Mouse (Mus musculus) layer of hippocampus, postnatal 36 days (tissue): ENCODE data around the gene Zfp771. TPM values are rescaled to one million over a fixed set of nuclear protein-coding genes. Genes with fewer than 3 reads are reported as not detected.

Experiments used
- DNase-seq, 2 experiments: peaks; one replicate each; pipeline ENCODE4 v3.0.0; 2022
- total RNA-seq, 2 experiments: library from RNA; stranded (reverse); gene quantifications; 2 replicates each; pipeline ENCODE4 v1.2.3; 2021

The Zfp771 gene
- total RNA-seq, 2 experiments from 2014 or later: 69.3 to 74.9 TPM

GRCm38 (mm10) chr7:127253821-127254769 is 10.0 kb downstream of the Zfp771 start:
- DNase-seq: peak; percentile 95

- no peak for DNase-seq
Measured at GRCm38 (mm10) chr7:127255008-127255407, 10.9 kb downstream of the Zfp771 start.

GRCm38 (mm10) chr7:127255965-127256364 is 11.9 kb downstream of the Zfp771 start:
- no peak for DNase-seq

GRCm38 (mm10) chr7:127256518-127256917 is 12.4 kb downstream of the Zfp771 start:
- DNase-seq: no peak

GRCm38 (mm10) chr7:127259186-127259905 is 15.3 kb downstream of the Zfp771 start:
- no peak for DNase-seq

- peak; percentile 96 to 97 for DNase-seq
Measured at GRCm38 (mm10) chr7:127260309-127261111, 16.4 kb downstream of the Zfp771 start, which contains the start of gene Dctpp1. Dctpp1 (minus strand) TSS chr7:127260709.

- no peak for DNase-seq
Measured at GRCm38 (mm10) chr7:127262218-127262961, 18.3 kb downstream of the Zfp771 start.

- DNase-seq: no peak
Measured at GRCm38 (mm10) chr7:127263526-127263925, 19.5 kb downstream of the Zfp771 start.

GRCm38 (mm10) chr7:127270256-127270655 is 26.2 kb downstream of the Zfp771 start:
- DNase-seq: no peak

GRCm38 (mm10) chr7:127270666-127271065 is 26.6 kb downstream of the Zfp771 start:
- DNase-seq: no peak

- DNase-seq: no peak
Measured at GRCm38 (mm10) chr7:127271093-127271492, 27.0 kb downstream of the Zfp771 start.

GRCm38 (mm10) chr7:127272566-127272965 is 28.5 kb downstream of the Zfp771 start:
- no peak for DNase-seq

GRCm38 (mm10) chr7:127273118-127273923 is 29.2 kb downstream of the Zfp771 start:
- DNase-seq: peak in 1 of 2 experiments; percentile 26

GRCm38 (mm10) chr7:127273925-127274789 is 30.1 kb downstream of the Zfp771 start, which contains the start of gene Sephs2:
Sephs2 (minus strand) TSS chr7:127274055.
- peak; percentile 93 to 94 for DNase-seq

- no peak for DNase-seq
Measured at GRCm38 (mm10) chr7:127276519-127276961, 32.5 kb downstream of the Zfp771 start.

GRCm38 (mm10) chr7:127278311-127278710 is 34.2 kb downstream of the Zfp771 start:
- no peak for DNase-seq

GRCm38 (mm10) chr7:127280092-127280491 is 36.0 kb downstream of the Zfp771 start:
- DNase-seq: no peak

GRCm38 (mm10) chr7:127281114-127281513 is 37.0 kb downstream of the Zfp771 start:
- DNase-seq: no peak

GRCm38 (mm10) chr7:127282190-127282589 is 38.1 kb downstream of the Zfp771 start:
- DNase-seq: no peak

GRCm38 (mm10) chr7:127285154-127285553 is 41.1 kb downstream of the Zfp771 start:
- DNase-seq: no peak
